Mouse (Mus musculus) brain, adult 2 months (tissue): ENCODE data around the gene Sh2b2.

Experiments
- DNase-seq: peaks from one replicate; pipeline ENCODE4 v3.0.0; 2011; ENCODE audit warnings: low read depth, low spot score

Gene Sh2b2

GRCm38 (mm10) chr5:136182049-136182448 is 64.3 kb downstream of the Sh2b2 start:
- peak; percentile 81 for DNase-seq

- DNase-seq = peak; percentile 69
Observed at GRCm38 (mm10) chr5:136181197-136181596, 65.2 kb downstream of the Sh2b2 start.

DNA sequence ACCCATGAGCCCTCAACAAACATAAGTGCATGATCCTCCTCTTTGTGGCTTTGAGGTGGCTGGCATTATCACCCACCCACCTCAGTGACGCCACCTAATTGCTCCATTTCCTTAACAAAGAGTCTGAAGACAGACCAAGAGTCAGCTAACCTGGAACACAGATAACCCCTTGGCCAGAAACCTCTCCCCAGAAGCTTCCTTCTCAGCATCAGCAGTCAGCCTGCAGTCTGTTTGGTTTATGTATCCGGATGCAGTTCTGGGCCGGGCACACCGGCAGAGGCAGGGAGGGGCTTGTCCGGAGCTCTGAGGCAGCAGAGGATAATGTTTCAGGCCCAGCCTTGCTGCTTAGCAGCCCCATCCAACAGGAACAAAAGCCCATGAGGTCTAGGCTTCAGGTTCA is 66.8 kb downstream of the Sh2b2 start:
- no peak for DNase-seq

DNA sequence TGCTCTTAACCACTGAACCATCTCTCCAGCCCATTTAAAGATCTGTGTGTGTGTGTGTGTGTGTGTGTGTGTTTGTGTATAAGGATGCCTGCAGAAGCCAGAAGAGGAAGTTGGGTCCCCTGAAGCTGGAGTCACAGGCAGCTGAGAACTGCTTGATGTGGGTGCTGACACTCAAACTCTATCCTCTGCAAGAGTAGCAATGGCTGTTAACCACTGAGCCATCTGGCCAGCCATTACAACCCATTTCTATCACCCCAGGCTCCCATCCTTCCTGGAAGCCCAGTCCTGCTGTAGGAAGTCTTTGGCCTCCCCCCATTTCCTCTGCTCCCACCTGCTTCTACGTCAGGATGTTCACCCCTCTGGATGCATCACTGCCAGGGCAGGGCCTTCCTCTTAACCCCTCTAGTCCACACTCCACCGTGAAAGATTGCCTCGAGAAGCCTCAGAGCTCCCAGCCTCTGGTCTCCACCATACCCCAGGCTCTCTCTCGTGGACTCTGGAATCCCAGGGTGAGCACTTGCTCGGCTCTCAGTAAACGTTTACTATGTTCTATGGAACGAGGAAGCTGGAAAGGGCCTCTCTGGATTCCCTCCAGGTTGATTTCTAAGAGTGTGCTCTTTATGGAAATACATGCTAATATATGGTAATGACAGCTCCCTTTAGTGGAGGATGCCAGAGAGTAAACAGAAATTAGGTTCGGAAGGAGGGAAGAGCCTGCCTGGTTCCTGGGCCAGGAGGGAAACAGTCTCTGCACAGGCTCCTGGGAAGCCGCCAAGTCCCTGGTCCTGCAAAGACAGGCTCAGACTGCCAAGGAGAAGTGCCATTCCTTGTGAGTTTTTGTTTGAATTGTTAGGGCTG is 72.5 kb downstream of the Sh2b2 start:
- peak; percentile 80 for DNase-seq

DNA sequence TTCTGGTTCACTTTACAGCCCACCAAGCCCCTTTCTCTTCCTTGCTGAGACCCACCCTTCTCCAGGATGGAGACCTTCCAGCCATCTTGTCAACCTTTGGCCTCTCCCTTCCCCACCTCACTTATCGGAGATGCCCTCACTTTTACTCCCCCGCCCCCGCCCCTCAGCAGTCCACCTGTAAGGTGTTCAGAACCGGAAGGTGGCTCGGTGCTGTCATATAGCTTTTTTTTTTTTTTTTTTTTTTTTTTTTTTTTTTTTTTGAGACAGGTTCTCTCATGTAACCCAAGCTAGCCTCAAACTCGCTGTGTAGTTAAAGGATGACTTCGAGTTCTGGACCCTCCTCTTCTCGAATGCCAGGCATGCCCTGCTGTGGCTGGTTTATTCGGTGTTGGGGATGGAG is 73.4 kb downstream of the Sh2b2 start:
- DNase-seq = no peak

- peak; percentile 45 for DNase-seq
Observed at GRCm38 (mm10) chr5:136171363-136172341, 74.7 kb downstream of the Sh2b2 start.

GRCm38 (mm10) chr5:136170512-136171362 is 75.6 kb downstream of the Sh2b2 start, which contains the start of gene Orai2:
Gene Orai2, minus strand, starts transcription at chr5:136170713.
- peak; percentile 87 for DNase-seq

- DNase-seq = peak; percentile 75
Observed at GRCm38 (mm10) chr5:136169626-136170511, 76.5 kb downstream of the Sh2b2 start.
